Mouse (Mus musculus) megakaryocyte, embryonic 14.5 days (primary cell): ENCODE results near the gene Tmem234.

ENCODE experiments used
- FLI1 ChIP-seq: IDR thresholded peaks from 2 replicates; pipeline ENCODE4 v1.6.1; 2012; ENCODE audit warnings: low read length, inconsistent platforms, mixed read lengths
- GATA1 ChIP-seq: IDR thresholded peaks from 3 replicates; pipeline ENCODE4 v1.6.1; 2012; ENCODE audit warnings: mixed read lengths, low read length, inconsistent platforms, borderline replicate concordance

DNA sequence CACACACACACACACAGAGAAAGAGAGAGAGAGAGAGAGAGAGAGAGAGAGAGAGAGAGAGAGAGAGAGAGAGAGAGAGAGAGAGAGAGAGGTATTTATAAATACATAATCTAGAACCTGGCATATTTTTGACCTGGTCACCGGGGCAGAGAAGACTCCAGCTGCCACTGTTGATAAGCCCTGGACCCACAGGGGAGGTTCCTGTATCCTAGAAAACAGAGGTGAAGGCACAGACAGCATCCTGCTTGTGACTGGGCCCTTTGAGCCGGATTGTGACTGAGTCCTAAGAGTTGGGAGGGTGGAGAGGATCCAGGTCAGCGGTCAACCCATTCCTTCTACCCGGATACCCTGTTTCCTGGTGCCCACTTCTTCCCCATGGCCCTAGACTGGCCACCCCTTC lies 11.6 kb upstream of the Tmem234 start:
- no peak for TF ChIP-seq GATA1
- TF ChIP-seq FLI1, result no peak
